Mouse (Mus musculus) gastrocnemius, adult 18-20 months (tissue): ENCODE data around the gene Fam102b. TPM values are rescaled to one million over a fixed set of nuclear protein-coding genes. Genes with fewer than 3 reads are reported as not detected.

Source experiments
- DNase-seq: peaks from one replicate; pipeline ENCODE4 v3.0.0; 2021; ENCODE audit warnings: low spot score
- long read RNA-seq, 2 experiments: library from polyadenylated mRNA; stranded (forward); transcript quantifications; one replicate each; pipeline ENCODE4 v2.0.0; 2021
- total RNA-seq, 2 experiments: library from RNA; stranded (reverse); gene quantifications; 2 replicates each; pipeline ENCODE4 v1.2.3; 2021

Fam102b gene
- total RNA-seq = 1 to 10 TPM; 5.2 to 6.1 TPM
- long read RNA-seq, experiment 1, full-length matches to known transcripts = 1 of 3 reads
- long read RNA-seq, experiment 1, partial matches to known transcripts = 0 of 3 reads
- long read RNA-seq, experiment 1, other reads (novel, unspliced or antisense) = 2 of 3 reads
- long read RNA-seq, experiment 2, partial matches to known transcripts = 0 of 2 reads
- long read RNA-seq, experiment 2, other reads (novel, unspliced or antisense) = 2 of 2 reads

DNA sequence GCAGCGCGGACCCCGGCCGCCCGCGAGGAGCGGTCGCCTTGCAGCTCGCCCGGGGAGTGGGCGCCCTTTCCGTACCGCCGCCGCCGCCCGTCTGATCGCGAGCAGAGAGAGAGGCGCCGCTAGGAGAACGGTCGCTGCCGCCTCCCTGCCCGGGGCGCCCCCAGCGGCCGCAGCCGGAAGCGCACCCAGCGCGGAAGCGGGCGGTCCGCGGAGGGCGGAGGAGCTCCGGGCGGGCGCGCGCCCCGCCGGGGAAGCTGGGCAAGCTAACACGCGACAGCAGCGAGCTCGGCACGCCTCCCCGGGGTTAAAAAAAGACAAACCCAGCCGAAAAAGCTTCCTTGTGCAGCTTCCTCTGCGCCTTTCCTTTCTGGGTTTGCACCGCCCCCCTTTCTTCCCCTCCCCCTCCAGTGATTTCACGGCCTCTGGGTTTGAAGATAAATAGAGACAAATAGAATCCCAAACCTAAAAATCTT is at the start of gene Fam102b:
Gene Fam102b (minus strand): TSS at position 93 of the 473 bp plus-strand sequence.
- DNase-seq = peak; percentile 85

DNA sequence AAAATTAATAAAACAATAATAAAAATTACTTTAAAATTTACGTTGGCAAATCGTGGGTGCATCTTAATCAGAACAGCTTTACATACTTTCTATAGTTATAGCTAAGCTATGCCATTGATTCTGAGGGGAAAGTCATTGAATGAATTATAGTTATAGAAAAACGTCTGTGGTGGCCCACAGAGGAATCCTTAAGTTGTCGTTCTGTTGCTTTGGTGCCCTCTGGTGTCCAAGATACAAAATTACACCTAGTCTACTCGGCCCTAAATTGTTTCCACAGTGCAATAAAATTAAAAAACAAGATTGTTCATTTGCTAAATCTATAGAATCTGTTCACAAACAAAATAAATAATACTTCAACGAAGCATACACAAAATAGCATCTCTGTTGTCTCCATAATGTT is 35.6 kb upstream of the Fam102b start:
- peak; percentile 58 for DNase-seq

DNA sequence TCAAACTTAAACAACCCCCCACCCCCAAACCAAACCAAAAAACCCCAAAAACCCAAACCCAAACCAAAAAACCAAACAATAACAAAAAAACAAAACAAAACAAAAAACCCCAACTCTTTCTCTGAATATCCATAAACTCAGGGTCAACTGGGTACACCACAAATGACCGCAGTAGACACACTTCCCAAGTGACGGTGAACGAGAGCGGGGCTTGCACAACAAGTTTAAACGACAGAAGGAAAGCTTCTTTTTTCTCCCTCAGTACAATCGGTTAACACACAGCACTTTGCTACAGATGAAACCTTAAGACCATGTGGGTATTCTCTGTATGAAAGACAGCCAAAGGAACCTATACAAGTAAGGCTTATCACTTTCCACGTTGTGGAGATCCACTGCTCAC is 35.0 kb upstream of the Fam102b start:
- DNase-seq = no peak

DNA sequence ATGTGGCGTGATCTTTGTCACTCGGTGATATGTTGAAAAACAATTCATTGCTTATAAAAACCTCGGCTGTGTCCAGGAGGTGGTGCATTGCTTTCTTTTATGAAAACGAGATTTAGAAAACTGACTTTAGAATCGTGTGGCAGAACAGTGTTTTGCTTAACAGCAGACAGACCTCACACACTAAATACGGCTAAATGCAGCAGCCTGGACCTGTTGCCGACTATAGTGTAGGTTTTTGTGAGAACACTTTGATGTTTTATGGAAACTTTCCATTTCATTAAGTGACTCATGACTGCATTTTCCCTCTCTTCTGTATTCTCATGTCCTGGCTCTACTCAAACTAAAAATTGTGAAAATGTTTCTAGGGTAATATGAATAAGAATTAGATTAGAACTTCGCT is 32.5 kb upstream of the Fam102b start:
- DNase-seq = no peak

DNA sequence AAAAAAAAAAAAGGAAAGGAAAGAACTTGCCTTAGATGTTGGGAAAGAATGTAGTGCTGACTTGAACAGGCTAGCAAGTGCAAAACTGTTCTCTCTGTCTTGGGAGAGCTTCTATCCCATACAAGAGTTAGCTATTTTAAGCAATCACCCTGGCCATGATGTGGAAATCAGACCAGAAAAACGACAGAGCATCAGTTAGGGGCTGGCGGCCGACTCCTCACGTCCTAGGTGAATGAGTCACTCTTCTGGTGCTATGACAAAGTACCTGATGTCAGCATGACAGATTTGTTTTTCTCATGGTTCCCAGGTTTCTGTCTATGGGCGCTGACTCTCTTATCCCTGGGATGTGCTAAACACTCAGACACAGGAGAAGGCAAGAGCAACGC is 24.5 kb upstream of the Fam102b start:
- DNase-seq = no peak

DNA sequence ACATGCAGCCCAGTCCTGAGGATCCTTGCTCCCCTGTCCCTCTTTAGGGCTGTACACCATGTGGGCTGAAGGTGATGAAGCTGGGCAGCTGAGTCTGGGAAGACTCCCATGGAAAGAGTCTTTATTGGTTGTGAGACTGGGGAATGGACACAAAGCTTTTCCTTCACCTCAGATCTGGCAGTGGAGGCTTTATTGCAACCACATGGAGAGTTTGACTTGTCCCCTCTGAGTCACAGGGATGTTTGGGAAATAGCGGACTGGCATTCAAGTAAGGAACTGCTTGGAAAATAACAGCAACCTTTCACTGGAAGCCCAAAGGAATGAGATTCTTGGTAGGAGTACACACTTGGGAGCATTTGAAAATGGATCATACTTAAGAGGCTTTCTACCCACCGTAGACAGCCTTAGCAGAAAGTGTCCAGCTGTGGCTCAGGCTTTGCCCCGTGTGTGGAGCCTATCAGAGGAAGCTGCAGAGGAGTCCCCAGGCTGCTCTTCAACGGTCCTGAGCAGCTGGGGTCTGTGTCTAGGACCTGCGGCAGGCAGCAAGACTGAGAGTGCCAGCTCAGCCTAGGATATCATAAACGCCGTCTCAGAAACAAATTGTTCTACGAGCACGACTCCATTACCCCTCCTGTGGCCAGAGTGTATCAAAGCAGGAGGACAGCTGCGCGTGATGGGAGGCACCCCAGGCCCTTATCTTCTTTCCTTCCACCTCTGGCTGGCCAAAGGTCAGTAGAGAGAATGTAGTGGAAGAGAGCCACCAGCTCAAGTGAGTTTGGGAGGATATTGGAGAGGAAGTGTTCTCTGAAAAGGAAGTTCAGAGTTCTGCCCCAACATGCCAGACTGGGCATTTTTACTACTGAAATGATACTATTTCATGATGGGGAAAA is 23.9 kb upstream of the Fam102b start:
- peak; percentile 22 for DNase-seq

DNA sequence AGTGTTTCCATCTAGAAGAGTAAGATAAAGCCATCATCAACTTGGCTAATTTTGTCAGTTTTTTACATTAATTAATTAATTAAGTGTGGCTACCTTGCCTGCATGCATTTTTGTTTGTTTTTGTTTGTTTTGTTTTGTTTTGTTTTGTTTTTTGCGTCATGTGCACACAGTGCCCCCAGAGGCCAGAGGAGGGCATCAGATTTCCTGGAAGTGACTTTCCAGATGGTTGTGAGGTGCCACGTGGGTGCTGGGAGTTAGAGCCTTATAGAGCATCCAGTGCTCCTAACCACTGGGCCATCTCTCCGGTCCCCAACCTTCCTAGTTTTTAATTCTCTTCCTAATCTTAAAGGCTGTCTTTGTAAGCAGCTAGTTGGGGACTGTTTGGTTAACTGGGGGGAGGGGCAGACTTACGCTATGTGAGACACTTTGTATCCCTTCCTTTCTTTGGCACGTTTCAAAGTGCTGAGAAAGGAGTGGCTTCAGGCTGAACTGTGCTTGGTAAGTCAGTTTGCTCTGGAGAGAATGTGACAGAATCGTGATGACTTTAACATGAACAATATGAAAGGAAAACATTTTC is 20.4 kb upstream of the Fam102b start:
- no peak for DNase-seq

DNA sequence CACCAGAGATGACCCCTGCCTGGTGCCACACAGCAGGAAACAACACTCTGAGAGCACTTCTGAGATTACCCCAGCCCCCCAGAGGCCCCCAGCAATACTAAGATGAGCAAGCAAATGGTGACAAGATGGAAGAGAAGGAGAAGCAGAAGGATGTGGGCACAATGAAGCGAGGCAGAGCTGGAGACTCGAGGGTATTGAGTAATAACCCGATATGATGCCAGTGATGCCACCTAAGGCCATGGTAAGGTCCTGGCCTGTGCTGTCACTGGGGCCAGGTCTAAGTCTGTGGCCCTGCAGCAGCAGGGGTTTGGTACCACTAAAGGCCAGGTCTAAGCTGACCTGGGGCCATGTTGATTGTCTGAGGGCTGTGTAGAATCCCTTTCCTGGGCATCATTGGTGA is 19.0 kb upstream of the Fam102b start:
- no peak for DNase-seq

DNA sequence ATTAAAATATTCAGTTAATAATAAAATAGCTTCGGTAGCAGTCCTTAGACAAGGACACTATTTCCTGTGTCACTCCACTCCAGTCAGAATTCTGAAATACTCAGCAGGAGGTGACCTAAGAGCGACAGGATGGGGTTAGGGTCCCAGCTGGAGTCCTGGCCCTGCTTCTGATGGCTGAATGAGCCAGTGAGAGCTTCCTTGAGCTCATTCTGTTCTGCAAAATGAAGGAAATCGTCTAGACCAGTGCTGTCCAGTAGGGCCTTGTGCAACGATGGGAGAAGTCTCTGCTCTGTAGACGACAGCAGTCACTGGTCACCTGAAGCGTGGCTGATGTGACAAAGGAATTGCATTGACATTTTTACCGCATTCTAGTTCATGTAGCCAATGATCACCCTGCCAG is 16.0 kb upstream of the Fam102b start:
- no peak for DNase-seq

DNA sequence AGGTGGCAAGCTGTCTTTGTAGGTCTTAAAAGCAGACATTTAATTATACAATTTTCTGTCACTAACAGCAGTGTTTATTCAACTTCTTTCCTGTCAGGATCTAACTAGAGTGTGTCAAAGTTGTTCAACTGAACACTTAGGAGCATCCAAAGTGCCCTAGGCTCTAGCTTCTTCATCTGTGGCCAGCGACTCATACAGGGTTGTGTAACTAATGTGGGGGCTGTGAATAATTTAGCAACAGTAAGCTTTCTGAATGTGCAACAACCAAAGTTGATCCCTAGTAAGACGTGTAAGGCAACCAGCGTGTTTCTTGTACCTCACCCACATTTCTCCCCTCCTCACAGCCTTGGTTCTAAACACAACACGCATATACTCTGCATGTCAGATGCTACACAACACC is 13.5 kb upstream of the Fam102b start:
- DNase-seq = no peak

DNA sequence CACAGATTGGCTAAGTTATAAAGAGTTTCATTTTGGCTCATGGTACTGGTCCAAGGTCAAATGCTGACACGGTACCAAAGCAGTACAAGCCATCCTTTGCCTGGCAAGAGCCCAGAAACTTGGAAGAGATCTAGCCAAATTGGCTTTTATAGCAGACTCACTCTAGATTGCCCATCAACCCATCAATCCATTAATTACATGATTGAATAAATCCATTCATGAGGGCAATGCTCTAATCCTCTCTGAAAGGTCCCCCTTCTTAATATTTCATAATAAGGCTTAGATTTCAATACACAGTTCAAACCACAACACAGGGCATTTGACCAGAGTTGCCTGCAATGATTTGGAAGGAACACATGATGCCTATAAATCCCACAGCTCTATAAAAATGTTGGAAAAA is 7.0 kb upstream of the Fam102b start:
- DNase-seq = no peak

DNA sequence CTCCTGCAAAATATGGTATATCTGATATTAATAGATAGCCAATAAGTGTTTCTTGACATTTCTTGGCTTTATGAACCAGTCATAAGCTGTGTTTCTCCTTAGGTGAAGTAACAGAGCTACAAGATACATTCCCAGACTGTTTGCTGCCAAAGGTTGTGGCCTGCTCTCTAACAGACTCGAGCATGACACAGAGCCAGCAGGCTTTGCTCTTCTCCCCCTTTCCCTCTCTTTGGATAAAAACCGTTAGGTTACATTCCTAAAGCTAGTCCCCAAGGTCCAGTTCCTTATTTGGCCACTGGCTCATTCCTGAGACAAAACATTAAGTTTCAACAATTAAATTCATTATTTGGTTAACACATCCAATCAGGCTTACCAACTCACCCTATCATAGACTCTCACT is 4.9 kb upstream of the Fam102b start:
- no peak for DNase-seq

DNA sequence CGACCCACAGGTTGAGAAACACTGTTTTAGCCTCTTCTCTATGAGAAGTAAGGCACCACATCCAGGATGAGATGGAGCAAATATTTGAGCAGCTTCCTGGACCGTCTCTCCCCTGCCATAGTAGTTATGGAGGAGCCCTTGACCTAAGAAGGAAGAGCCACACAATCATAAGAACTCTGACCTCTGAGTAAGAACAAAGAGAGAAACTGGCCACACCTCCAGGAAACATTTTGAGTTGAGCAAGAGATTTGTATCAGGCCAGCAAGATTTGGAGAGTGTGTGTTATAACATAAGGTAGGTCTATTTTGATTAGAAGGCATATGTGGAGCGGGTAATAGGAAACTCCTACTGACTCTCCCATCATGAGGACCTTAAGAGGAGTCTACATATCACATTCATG is 4.2 kb upstream of the Fam102b start:
- no peak for DNase-seq

DNA sequence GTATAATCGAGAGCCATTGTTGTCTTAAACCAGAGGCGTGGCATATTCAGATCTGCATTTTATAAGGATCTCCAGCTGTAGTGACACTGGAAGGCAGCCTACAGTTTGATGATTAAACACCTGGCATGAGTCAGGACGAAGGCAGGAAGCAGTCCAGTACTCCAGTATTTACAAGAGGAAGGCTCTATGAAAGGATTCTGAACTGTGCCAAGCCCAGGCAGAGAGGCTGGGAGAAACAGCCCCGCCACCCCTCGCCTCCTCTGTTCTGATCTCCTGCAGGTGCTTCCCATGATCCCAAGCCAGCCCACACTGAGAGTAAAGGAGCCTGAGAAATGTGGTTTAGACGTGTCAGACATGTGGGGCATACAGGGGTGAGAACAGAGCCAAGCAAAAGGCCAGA is 3.4 kb upstream of the Fam102b start:
- peak; percentile 30 for DNase-seq

DNA sequence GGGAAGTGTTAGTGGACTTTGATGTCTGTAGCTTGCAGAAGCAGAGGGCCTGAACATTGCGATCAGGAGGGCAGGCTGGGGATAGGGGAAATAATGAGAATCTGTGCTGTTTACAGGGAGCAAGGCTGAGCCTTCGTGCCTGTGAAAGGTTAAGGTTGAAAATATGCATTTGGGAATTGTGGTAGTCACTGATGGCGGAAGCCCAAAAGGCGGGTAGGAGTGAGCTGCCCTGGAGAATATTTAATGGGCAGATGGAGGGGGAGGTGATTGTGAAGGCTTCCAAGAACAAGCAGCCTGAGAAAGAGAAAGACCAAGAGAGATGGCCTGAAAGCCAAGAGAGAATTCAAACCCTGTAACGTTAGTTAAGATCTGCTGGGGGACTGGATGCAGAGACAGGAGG is 2.3 kb upstream of the Fam102b start:
- peak; percentile 61 for DNase-seq

DNA sequence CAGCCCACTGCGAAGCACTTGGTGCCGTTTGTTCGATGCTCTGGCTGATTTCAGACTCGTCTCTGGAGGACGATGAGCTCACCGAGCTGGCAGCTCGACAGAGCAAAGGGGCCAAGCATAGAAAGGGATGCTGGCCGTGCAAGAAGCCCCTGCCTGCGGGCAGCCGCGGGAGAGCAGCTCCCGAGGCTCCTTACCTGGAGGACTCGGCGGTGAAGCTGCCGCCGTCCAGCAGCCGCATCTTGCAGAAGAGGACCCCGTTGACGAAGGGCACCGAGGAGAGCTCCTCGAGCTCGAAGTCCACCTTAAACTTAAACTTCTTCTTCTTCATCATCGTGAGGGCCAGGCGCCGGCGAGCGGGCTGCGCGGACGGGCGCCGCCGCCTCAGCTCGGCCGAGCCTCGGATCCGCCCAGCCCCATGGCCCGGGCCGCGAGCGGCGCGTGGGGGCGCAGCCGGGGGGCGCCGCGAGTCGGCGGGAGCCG is 376 bp downstream of the Fam102b start:
- DNase-seq = peak; percentile 49

DNA sequence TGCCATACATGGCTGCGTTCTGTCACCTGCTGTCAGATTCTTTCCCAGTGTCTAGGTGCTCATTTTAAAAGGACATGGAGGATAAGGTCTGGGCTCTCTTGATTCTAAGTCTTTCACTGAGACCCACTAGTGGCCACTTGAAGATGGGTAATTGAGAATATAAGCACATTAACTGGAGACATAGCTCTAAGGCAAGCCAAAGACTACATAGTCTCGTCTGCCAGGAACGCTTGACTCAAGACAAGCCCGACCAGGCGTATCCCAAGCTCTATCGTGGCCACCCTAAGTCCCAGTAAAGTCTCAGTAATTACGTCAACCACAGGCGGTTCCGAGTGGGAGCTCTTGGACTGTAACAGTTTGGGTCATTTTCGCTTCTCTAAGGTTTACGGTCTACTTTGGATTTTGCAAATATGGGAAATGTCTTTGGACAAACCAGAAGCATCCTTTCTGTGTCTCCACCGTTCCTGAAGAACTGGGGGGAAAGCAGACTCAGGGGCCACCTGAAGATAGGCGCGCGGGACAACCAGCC is 881 bp downstream of the Fam102b start:
- peak; percentile 43 for DNase-seq

DNA sequence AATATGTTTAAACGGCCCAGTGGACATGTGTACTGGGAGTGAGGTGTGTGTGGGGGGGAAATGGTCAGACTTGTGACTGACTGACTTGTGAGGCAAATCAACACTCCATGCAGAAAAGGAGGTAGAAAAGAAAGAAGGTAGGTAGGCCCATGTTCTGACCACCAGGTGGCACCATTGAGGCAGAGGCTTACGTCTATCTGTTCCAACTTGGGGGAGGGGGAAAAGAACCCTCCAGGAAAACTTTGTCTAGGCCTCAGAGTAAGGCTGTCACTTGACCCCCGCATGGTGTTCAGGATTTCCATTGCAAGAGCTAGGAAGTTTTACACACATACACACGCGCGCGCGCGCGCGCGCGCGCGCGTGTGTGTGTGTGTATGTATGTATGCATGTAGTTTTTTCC is 1.8 kb downstream of the Fam102b start:
- DNase-seq = peak; percentile 77

DNA sequence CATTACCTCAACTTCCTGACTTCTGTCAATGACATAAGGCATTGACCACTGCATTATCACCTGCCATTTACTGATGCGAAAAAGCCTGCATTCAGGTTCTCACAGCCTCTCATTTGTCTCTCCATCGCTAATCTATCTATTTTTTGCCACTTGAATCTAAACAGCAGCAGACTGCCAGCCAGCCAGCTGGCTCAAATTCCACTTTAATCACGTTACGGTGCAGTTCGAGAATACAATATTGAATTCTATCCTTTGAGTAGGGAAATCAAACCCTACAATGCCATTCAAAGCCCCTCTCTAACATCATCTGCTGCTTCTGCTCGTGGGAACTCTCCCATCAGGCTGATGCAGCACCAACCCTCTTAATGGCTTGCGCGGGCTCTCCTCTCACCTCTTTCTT is 4.3 kb downstream of the Fam102b start:
- DNase-seq = no peak

DNA sequence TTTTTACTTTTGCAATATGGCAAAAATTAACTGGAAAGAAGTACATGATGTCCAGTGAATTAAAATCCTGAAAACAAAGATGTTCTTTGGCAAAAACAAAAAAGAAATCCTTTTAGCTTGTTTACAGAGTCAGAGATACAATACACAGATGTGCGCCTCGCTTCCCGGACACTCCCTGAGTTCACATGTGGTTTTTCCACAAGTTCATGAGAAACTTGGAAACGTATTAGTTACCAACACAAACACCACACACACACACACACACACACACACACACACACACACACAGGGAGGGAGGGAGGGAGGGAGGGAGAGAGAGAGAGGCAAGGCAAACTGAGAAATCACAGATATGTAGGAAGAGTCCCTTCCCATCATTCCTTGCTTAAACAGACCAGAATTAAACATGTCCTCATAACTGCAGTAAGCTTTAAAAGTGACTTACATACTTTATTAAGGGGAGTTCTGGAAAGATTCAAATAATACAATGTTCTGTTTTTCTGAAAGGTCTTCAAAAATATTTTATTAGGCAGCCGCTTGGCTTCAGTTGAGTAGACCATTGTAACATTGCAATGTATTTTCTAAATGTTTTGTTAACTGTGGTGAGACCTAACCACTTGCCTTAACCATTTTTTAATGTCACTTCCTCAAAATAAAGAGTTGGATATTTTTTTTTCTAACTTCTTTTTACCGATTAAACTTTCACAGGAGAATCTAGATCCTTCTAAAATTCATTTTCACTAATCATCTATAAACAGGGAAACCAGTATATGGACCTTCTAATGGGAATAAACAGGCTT is 5.5 kb downstream of the Fam102b start:
- peak; percentile 38 for DNase-seq

DNA sequence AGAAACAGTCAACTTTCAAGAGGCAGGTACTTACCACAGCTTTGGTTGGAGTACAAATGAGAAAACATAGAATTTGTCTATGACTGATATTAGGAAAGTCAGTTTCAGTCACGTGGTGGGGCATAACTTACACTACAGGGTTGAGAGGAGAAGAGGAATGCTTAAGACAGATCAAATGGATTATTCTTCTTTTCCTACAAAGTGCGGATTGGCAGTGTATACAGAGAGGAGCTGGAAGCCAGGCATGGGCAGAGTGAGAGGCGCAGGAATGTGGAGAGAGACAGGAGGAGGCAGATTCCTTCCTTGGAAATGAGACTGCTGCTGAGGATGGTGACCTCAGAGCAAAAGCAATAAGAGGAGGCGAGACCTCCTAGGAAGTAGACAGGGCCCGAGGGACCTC is 9.1 kb downstream of the Fam102b start:
- DNase-seq = no peak
